Mouse (Mus musculus) right cerebral cortex, postnatal 36 days (tissue): ENCODE results near the gene Dlk2.

Experiments used
- DNase-seq, 2 experiments: peaks; one replicate each; pipeline ENCODE4 v3.0.0; 2022; ENCODE audit warnings: low spot score in 2 of 2, mixed read lengths in 1 of 2

The Dlk2 gene

DNA sequence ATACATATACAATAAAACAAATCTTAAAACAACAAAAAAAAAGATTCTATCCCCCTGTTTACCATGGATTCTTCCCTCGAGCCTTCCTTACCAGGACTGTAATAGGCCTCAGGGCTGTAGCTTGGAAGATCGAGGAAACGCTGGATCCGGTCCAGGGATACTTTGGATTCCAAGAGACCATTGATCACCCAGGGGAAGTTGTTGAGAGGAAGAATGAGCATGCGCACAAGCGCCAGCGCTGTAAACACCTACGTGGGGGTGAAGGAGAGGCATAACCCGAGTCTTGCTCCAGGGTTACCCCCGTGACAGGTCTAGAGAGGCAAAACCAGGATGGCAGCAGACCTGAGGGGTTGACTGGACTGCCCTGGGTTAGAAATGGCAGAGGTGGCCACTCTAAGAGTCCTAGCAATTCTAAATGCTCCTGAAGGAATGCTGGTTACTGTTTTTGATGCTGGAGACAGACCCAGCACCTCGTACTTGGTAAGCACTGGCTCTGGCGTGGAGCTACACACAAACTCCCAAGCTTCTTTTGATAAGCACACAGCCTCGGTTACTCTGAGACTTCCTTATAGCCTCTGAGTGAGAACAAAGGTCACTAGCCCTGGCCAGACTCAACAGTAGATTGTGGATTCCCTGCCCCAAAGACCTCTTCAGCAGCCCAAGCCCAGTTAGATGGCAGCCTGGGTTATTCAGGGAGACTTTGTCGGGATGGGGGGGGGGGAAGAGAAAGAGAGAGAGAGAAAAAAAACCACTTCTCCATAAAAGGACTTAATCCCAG, 25.0 kb downstream of the Dlk2 start:
- DNase-seq: no peak

DNA sequence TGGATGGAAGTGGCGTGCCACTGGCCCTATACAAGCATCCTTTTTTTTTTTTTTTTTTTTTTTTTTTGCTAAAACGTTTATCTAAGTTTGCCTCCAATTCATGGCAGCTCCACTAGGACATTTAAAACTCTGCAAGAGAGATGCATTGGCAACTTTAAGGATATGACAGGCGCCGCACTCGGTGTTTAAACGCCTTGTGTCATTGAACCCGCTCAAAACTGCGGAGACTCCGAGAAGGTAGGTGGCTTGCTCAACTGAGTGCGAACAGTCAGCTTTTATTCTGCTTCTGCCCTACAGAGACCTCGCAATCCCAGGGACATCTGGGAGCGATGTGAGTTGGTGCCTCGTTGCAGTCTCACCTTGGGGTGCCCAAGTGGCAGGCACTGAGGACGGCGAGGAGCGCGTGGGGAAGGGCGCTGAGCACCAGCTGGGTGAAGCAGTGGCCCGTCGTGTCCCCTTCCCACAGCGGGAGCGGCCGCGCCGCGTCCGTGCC, 30.2 kb downstream of the Dlk2 start:
- DNase-seq: no peak

DNA sequence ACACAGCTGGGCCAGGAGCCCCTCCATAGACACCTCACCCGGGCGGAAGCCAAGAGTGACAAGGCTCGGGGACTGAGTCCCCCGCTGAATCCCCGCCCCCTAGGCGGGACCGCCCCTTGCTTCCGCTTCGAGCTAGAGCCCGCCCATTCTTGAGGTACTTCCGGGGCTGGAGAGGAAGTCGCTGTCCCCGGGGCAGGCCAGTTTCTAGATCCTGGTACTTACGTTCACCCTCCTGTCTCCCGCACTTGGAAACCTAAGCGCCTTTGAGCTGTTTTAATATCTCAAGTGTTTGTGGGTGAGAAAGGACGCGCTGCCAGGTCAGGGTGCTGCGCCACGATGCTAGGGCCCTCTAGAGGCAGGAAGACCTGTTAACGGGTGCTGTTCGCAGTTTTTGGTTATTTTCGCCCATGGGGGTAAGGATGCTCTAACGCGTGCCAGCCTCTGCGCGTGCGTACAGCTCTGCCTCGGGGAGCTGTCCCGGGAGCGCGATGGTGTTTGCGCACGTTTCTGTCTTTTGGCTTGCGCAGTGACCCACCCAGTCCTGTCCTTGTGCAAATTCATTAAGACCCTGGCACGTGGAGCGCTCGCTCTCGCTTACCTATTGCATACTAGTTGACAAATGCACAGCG, 30.8 kb downstream of the Dlk2 start, which contains the start of gene Abcc10:
Gene Abcc10 (minus strand): TSS at position 447 of the 629 bp plus-strand sequence.
- DNase-seq: peak; percentile 90 to 93

DNA sequence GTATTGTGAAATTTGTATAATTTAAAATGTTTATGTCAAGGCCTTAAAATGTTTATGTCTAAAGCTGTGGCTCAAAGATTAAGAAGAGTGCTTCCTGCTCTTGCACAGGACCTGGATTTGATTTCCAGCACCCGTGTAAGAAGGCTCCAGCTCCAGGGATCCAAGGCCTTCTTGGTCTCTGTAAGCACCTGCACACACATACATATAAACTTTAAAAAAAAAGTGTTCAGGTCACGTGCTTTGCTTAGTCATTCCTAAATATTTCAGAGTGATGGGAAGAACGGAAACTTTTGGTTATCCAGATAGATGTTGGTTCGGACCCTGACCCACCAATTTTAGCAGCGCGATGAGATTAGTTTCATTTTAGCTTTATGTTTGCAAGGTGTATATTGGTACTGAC, 31.5 kb downstream of the Dlk2 start:
- DNase-seq: no peak

DNA sequence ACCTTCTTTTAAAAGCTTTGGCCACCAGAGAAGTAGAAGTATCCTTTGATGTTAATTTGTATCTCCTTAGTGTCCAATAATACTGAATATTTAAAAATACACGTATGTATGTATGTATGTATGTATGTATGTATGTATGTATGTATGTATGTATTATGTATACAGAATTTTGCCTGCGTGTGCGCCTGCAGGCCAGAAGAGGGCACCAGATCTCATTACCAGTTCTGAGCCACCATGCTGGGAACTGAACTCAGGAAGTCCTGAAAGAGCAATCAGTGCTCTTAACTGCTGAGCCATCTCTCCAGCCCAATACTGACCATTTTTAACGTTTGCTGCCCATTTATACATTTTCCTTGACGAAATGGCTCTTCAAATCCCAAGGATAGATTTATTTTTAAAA, 39.3 kb downstream of the Dlk2 start:
- DNase-seq: no peak

DNA sequence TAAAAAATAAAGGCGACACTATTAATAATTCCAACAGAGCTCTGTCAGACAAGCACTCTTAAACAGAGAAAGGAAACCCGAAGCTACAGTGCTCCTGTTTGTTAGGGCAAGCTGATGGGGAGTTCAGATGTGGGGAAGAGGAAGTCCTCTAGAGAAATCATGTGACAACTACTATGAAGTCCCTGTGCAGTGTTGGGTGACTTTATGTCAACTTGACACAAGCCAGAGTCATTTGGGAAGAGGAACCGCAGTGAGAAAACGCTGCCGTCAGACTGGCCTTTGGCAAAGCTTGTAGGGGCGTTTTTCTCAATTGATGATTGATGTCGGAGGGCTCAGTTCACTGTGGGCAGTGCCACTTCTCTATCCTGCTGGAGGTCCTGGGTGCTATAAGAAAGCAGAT, 44.0 kb downstream of the Dlk2 start:
- DNase-seq: no peak

DNA sequence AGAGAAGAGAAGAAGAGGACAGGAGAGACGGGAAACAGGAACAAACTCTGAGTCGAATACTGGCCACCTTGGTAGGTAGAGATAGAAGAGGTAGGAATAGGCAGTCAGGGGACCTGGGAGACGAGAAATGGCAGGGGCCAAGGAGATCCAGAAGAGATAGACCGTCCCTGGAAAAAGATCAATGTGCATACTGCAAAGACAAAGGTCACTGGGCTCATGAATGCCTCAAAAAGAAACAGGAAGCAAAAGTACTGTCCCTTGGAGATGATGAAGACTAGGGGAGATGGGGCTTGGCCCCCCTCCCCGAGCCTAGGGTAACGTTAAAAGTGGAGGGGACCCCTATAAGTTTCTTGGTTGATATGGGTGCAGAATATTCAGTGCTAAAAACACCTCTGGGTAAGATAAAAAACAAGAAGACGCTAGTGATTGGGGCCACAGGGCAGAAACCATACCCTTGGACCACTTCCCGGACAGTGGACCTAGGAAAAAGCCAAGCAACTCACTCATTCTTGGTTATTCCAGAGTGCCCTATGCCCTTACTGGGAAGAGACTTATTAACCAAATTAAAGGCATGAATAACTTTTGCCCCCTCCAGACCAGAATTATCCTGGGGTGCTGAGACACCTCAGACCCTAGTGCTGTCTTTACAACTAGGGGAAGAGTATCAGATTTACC, 53.9 kb downstream of the Dlk2 start:
- DNase-seq: no peak
